Mouse (Mus musculus) heart, embryonic 10.5 days (tissue): Measurements from ENCODE around the gene Tmem251. TPM values are rescaled to one million over a fixed set of nuclear protein-coding genes. Genes with fewer than 3 reads are reported as not detected.

Experiments
- DNase-seq: peaks from one replicate; pipeline ENCODE4 v3.0.0-alpha.2; 2017; ENCODE audit warnings: low spot score
- H3K27ac ChIP-seq: fragments of 300-500 bp; sonication (generic); 2 replicates; pipeline ENCODE4 v1.5.1; 2016; ENCODE audit warnings: mild to moderate bottlenecking
- H3K27me3 ChIP-seq: fragments of 300-500 bp; sonication (generic); 2 replicates; pipeline ENCODE4 v1.6.1; 2016; ENCODE audit warnings: mild to moderate bottlenecking; ENCODE audit not compliant: poor library complexity, insufficient read depth, severe bottlenecking
- H3K36me3 ChIP-seq: fragments of 300-500 bp; sonication (generic); 2 replicates; pipeline ENCODE4 v1.6.1; 2016; ENCODE audit warnings: mild to moderate bottlenecking, moderate library complexity
- H3K4me1 ChIP-seq: fragments of 300-500 bp; sonication (generic); 2 replicates; pipeline ENCODE4 v1.6.1; 2016; ENCODE audit warnings: mild to moderate bottlenecking
- H3K4me3 ChIP-seq: fragments of 300-500 bp; sonication (generic); 2 replicates; pipeline ENCODE4 v1.5.1; 2016; ENCODE audit warnings: mild to moderate bottlenecking, moderate library complexity
- H3K9me3 ChIP-seq: fragments of 300-500 bp; sonication (generic); 2 replicates; pipeline ENCODE4 v1.6.1; 2016; ENCODE audit warnings: mild to moderate bottlenecking, moderate library complexity
- WGBS: fragments of 180-500 bp; shearing (Covaris S2); methylation state at CpG from one replicate; pipeline ENCODE4 v1.1.7; 2016; 5-methylcytosine and 5-hydroxymethylcytosine counted together
- polyA plus RNA-seq: library from polyadenylated mRNA; unstranded; fragments of >200 nt; fragmentation: Nextera tagmentation; extraction: Ambion mirVana; gene quantifications from 2 replicates; pipeline ENCODE4 v1.2.1, GENCODE M21; 2016

The Tmem251 gene
- polyA plus RNA-seq, 1 experiment from 2014 or later = 9.5 TPM

- DNase-seq = no peak
- Histone ChIP-seq H3K4me1 (peaks cover 7% of the 10 kb centered on the region; the same call in 1 of the 2 replicates), H3K27ac (no peak overlapping the region), H3K4me3 (no peak overlapping the region), H3K9me3 (no peaks in the 10 kb centered on the region), H3K27me3 (no peaks in the 10 kb centered on the region), H3K36me3 (peaks cover 63% of the 10 kb centered on the region)
- WGBS = 91% methylated on average over 14 of the region's 14 CpGs
Measured at GRCm38 (mm10) chr12:102776035-102776434, 32.5 kb downstream of the Tmem251 start.

- peaks cover 42% of the 10 kb centered on the region for H3K36me3 ChIP-seq
- H3K27me3 ChIP-seq = no peaks in the 10 kb centered on the region
- no peaks in the 10 kb centered on the region for H3K9me3 ChIP-seq
- H3K27ac ChIP-seq = no peak overlapping the region
- H3K4me3 ChIP-seq = no peak overlapping the region
- 91% methylated on average over 5 of the region's 5 CpGs for WGBS
- DNase-seq = no peak
- peaks cover 7% of the 10 kb centered on the region; the same call in 1 of the 2 replicates for H3K4me1 ChIP-seq
Measured at GRCm38 (mm10) chr12:102778151-102778550, 34.6 kb downstream of the Tmem251 start.

GRCm38 (mm10) chr12:102779452-102779851 is 35.9 kb downstream of the Tmem251 start:
- Histone ChIP-seq H3K4me1 (peaks cover 7% of the 10 kb centered on the region; the same call in 1 of the 2 replicates), H3K4me3 (no peak overlapping the region), H3K9me3 (no peaks in the 10 kb centered on the region), H3K27ac (no peak overlapping the region), H3K36me3 (peaks cover 38% of the 10 kb centered on the region), H3K27me3 (no peaks in the 10 kb centered on the region)
- DNase-seq = no peak
- 29% methylated on average over 3 of the region's 3 CpGs for WGBS

GRCm38 (mm10) chr12:102782841-102783240 is 39.3 kb downstream of the Tmem251 start:
- no peak overlapping the region for H3K4me3 ChIP-seq
- no peaks in the 10 kb centered on the region for H3K27me3 ChIP-seq
- H3K4me1 ChIP-seq = peaks cover 7% of the 10 kb centered on the region; the same call in 1 of the 2 replicates
- peaks cover 40% of the 10 kb centered on the region for H3K36me3 ChIP-seq
- WGBS = 89% methylated on average over 5 of the region's 5 CpGs
- DNase-seq = no peak
- no peak overlapping the region for H3K27ac ChIP-seq
- H3K9me3 ChIP-seq = no peaks in the 10 kb centered on the region

GRCm38 (mm10) chr12:102784899-102785592 is 41.5 kb downstream of the Tmem251 start:
- DNase-seq = no peak
- H3K36me3 ChIP-seq = peaks cover 54% of the 10 kb centered on the region
- H3K9me3 ChIP-seq = no peaks in the 10 kb centered on the region
- no peak overlapping the region for H3K4me3 ChIP-seq
- no peak overlapping the region for H3K27ac ChIP-seq
- H3K4me1 ChIP-seq = 0 out of 2 replicates have a peak, but pooled peaks cover 2% of the 10 kb centered on the region
- 84% methylated on average over 19 of the region's 19 CpGs for WGBS
- no peaks in the 10 kb centered on the region for H3K27me3 ChIP-seq

- no peaks in the 10 kb centered on the region for H3K4me1 ChIP-seq
- no peak overlapping the region for H3K27ac ChIP-seq
- 80% methylated on average over 5 of the region's 5 CpGs for WGBS
- no peaks in the 10 kb centered on the region for H3K27me3 ChIP-seq
- no peak for DNase-seq
- H3K4me3 ChIP-seq = no peak overlapping the region
- H3K9me3 ChIP-seq = no peaks in the 10 kb centered on the region
- H3K36me3 ChIP-seq = peaks cover 59% of the 10 kb centered on the region
Measured at GRCm38 (mm10) chr12:102785593-102785985, 42.0 kb downstream of the Tmem251 start.

GRCm38 (mm10) chr12:102787927-102788326 is 44.4 kb downstream of the Tmem251 start:
- no peaks in the 10 kb centered on the region for H3K9me3 ChIP-seq
- no peak overlapping the region for H3K4me3 ChIP-seq
- H3K27me3 ChIP-seq = no peaks in the 10 kb centered on the region
- H3K27ac ChIP-seq = no peak overlapping the region
- peaks cover 81% of the 10 kb centered on the region for H3K36me3 ChIP-seq
- 87% methylated on average over 7 of the region's 7 CpGs for WGBS
- no peaks in the 10 kb centered on the region for H3K4me1 ChIP-seq
- DNase-seq = no peak

Other genes with a start within 250 kb of the Tmem251 start
- 0.15 and 0.44 TPM in 2 replicates for gene Chga, start 188.8 kb upstream of the Tmem251 start, polyA plus RNA-seq
- 3.5 and 4.8 TPM in 2 replicates for gene Itpk1, start 38.8 kb upstream of the Tmem251 start, polyA plus RNA-seq
- 24.0 and 24.8 TPM in 2 replicates for gene Moap1, start 101 bp upstream of the Tmem251 start, polyA plus RNA-seq
- not detected in 2 replicates for gene Gm28051, start 14.0 kb downstream of the Tmem251 start, polyA plus RNA-seq
- 32.5 and 36.3 TPM in 2 replicates for gene Gon7, start 14.0 kb downstream of the Tmem251 start, polyA plus RNA-seq
- gene Ubr7, start 14.2 kb downstream of the Tmem251 start, polyA plus RNA-seq = 40.0 and 40.6 TPM in 2 replicates
- 18.8 and 24.1 TPM in 2 replicates for gene Gm20604, start 14.9 kb downstream of the Tmem251 start, polyA plus RNA-seq
- gene Btbd7, start 134.7 kb downstream of the Tmem251 start, polyA plus RNA-seq = 13.3 and 16.1 TPM in 2 replicates
- not detected in 2 replicates for gene Cox8c, start 155.6 kb downstream of the Tmem251 start, polyA plus RNA-seq
- 0.22 and 0.33 TPM in 2 replicates for gene Unc79, start 205.1 kb downstream of the Tmem251 start, polyA plus RNA-seq